Mouse (Mus musculus): Measurements from ENCODE around the gene Krcc1. TPM values are rescaled to one million over a fixed set of nuclear protein-coding genes. Genes with fewer than 3 reads are reported as not detected.
A peak's percentile ranks its signal among the peaks of the same experiment; 100 is the strongest.

The Krcc1 gene
- total RNA-seq (2015; ENCODE audit: low replicate concordance) (21.8 and 56.9 TPM in 2 replicates), total RNA-seq (2017; ENCODE audit: low replicate concordance) (42.4 and 49.0 TPM in 2 replicates)

DNA sequence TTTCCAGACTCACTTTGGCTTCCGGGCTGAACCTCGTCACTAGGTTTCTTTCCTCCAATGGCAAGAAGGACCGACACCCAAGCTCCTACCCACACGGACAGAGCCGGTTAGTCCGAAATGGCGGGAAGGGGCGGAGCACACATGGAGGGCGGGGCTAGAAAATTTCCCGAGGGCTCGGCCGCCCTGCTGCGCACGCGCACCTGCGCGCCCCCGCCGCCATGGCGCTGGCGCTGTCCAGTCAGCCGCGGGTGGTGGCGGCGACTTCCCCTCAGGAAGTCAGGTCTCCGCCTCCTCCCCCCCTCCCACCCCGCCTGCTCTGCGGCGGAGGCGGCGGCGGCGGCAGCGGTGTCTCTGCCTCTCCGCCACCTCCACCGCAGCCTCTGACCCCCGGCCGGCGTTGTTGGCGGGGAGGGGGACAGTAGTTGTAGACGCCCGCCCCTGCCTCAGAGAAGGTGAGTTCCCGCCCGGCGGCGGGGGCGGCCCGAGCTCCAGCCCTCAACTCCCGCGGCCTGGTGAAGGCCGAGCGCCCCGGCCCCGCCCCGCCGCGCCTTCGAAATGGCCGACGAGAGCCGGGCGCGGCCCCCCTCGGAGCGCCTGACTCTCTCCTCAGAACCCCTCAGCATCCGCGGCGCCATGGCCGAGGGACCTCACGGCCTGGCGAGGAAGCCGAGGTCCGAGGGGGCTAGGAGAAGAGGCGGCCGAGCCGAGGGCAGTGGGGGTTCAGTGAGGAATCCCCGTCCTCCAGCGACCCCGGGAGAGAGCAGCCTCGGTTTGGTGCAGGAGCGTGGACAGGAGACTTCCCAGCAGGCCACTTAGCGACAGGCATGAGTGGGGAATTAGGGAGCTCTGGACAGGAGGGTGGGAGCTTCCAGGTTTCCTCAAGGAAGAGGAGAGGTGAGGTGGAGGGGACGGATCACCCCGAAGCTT is at the start of gene Krcc1:
Gene Krcc1, plus strand, starts transcription at position 289 of the 927 bp plus-strand sequence.
- ATAC-seq (replicated peaks; ENCODE audit: low FRiP score, poor library complexity, severe bottlenecking), result peak; percentile 92

DNA sequence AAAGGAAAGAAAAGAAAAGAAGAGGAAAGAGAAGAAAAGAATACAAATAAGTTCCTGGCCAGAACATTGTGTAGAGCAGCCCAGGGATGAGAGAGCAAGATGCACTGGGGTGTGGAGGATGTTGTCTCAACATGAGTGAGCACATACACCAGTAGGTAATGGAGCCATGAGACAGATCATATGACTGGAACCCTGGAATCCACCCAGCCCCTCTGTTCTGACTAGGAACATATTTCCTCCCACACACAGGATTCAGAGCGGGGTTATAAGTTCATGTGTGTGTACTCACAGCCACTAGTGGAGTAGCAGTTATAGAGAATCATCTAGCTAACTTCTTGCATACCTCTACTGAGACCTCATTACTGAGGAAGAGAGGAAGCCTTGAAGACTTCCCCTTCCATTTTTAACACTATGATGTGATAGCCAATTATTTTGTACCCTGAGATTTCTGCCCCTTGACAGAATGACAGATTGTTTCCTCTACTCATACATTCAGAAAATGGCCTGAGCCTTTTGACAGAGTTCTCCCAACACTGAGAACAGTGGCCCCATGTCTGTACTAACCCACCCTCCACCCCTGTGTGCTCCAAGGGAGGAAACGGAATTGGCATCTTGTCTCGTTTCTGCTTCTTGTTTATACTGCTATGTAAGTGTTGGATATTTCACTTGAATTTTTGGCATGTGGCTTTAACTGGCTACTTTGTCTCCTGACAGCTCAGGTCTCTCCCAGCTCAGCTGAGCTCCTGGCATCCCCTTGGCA is 47.1 kb upstream of the Krcc1 start:
- no peak for ATAC-seq (replicated peaks; ENCODE audit: low FRiP score, poor library complexity, severe bottlenecking)

DNA sequence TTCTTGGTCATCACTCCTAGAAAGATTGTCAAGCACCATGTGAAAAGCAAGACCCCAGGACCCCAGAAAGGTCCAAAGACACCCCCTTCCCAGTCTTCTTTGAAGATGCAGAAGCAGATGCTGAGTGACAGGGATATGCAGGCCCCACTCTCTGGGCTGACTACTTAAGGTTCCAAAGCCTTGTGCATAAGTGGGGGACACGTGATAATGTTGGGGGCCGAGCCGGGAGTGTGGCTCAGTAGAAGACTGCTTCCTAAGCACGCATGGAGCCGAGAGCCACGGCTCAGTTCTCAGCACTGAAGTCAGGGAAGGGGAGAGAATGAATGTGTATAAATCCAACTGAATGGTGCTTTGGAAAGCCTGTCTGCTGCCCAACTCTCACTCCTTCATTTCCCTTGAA is 44.9 kb upstream of the Krcc1 start:
- no peak for ATAC-seq (replicated peaks; ENCODE audit: low FRiP score, poor library complexity, severe bottlenecking)

DNA sequence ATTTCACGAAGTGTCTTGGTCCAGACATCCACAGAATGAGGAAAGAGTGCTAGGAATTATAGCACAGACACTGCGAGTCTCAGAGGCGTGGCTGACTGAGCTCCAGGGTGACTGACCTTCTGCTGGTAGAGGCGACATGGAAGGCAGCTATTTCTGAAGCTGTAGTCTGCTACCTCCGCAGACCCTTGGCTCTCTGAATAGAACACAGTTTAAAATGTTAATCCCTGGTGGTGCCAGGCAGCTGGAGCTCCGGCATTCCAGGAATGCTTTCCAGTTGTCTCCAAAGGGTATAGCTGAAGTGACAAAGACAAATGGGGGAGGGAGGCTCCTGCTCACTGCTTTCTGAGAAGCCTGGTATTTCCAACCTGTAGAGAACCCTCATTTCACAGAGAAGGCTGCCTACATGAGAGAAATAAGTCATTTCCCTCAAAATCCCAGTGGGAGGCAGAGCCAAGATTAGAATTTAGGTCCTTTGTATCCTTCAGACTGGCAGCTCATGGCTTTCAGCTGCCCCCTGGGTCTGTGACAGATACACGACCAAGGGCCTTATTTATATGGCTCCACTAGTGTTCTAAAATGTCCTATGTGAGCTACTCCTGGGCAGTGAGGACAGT is 44.2 kb upstream of the Krcc1 start:
- ATAC-seq (replicated peaks; ENCODE audit: low FRiP score, poor library complexity, severe bottlenecking), result no peak

DNA sequence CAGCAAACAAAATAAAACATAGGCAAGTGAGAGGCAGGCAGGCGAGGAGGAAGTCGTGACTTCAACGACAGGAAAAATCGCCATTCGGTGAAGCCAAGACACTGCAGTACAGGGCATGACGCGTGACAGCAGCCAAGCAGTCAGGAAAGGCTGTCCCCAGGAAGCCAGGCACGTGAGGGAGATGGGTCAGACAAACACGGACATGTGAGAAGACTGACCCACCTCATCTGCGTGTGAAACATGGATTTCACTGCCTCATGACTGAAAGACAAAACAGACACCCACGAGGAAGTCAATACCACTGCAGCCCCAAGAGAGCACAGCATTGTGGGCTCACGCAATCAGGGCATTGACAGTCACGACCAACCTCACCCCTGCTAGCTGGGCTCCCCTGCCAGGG is 36.4 kb upstream of the Krcc1 start:
- no peak for ATAC-seq (replicated peaks; ENCODE audit: low FRiP score, poor library complexity, severe bottlenecking)

DNA sequence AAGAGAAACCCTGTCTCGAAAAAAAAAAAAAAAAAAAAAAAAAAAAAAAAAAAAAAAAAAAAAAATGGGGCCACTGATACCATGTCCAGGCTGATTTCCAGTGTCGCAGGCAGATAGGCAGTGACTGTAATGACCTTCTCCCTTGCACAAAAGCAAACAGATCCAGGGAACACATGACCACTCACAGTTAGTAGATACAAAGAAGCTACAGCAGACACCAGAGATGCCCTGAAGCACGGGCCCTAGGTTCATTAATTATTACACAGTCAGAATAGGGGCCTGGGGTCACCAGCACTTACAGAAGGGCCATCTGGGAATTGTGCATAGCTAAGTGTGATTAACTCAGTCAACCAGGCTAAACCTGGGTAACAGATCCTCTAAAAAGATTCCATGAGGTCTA is 35.5 kb upstream of the Krcc1 start:
- no peak for ATAC-seq (replicated peaks; ENCODE audit: low FRiP score, poor library complexity, severe bottlenecking)

DNA sequence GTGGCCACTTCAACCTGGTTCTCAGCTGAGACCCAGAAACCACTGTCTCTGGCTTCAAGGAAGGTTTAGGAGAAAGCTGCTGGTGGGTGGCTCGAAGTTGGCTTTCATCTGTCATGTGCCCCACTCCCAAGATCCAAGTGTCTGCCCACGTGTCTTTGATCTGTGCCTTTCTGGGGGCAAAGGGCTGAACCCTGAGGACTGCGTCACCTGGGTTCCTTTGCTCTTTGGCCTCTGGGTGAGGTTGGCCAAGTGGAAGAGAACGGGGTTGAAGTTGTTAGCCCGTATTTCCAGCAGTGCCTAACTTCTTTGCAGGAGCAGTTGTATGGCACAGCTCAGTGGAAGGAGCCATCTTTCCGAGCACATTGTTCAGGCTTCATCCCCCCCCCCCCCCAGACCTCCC is 35.0 kb upstream of the Krcc1 start:
- no peak for ATAC-seq (replicated peaks; ENCODE audit: low FRiP score, poor library complexity, severe bottlenecking)

DNA sequence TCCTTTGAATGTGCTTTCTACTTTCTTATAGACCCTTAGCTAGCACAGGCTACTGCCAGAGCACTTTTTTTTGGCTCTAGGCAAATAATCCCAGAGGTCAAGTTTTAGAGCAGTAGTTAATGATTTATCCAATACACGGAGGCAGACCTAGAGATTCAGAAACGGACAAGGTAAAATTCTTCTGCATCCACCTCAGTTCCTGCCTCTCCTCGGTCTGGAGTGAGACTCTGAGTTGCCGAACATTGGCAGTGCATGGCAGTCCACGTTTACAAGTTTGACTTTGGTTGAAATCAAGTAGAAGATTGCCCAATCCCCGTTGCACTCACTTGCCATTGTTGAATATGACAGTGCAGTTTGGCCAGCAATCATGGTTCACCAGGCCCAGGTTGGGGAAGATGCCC is 34.4 kb upstream of the Krcc1 start:
- no peak for ATAC-seq (replicated peaks; ENCODE audit: low FRiP score, poor library complexity, severe bottlenecking)

DNA sequence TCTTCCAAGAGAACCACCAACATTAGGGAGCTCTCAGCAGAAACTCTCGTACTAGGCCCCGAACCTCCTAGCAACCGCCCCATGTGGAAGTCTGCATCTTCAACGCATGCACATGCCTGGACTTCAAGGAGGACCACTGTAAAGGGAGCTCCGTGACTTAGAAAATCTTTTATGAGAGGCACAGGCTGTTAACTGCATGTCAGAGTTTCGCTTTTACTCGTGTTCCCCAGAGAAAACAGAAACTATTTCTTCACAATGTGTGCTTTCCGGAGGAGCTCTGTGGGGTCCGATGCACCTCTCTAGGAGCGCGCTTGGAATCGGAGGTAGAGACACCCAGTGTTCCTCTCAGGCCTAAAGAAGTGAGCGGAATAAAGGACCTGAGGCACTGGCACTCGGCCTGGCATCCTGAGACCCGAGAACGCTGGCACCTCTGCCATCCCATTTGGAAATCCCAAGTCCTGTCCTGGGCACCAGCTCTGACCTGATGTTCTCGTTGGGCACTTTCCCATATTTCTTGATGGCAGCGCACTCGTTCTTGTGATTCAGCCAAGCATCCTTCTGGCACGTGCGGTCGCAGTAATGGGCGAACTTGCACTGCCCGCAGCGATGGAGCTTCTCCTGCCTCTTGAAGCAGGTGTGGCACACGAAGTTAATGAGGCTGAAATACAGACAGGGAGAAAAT is 32.3 kb upstream of the Krcc1 start:
- ATAC-seq (replicated peaks; ENCODE audit: low FRiP score, poor library complexity, severe bottlenecking), result no peak

DNA sequence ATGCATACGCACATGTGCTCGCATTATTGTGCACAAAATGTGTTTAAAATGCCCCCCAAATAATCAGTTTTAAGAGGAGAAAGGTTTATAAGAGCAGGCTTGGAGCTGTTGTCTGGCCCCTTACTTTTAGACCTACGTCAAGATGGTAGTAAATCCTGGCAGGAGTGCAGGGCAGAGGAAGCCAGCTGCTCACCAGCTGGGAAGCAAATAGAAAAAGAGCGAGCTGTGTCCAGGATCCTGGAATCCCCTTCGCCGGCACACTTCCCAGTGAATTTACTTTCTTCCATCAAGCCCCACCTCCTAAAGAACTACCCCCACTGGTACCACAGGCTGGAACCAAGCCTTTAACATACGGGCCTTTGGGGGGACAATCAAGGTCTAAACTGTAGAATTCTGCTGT is 30.6 kb upstream of the Krcc1 start:
- ATAC-seq (replicated peaks; ENCODE audit: low FRiP score, poor library complexity, severe bottlenecking), result no peak

DNA sequence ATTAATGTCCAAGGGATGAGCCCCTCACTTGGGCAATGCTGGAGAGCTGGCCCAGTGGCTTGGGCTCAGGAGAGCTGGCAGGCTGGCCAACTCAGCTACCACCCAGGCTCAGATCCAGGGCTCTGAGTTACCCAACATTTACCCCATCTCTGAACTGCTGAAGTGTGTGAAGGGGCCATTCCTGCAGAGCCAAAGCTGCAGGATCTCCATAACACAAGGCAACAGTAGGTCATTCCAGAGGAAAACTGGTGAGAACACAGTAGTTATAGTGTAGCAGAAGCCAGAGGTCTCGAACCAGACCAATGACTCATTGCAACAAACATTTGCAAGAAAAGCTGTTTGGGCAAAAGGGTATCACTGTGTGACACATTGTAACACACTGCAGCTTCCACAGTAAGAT is 28.7 kb upstream of the Krcc1 start:
- no peak for ATAC-seq (replicated peaks; ENCODE audit: low FRiP score, poor library complexity, severe bottlenecking)

DNA sequence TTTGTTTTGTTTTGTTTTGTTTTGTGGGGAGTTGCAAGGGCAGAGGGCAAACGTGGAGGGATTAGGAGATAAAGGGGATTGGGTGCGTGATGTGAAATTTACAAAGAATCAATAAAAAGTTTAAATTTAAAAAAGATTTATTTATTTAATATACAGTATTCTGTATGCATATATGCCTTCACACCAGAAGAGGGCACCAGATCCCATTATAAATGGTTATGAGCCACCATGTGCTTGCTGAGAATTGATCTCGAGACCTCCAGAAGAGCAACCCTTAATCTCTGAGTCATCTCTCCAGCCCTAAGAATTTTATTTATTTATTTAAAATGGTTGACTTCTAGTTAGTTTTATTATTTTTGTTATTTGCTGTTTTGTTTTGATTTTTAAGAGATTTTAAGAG is 28.2 kb upstream of the Krcc1 start:
- no peak for ATAC-seq (replicated peaks; ENCODE audit: low FRiP score, poor library complexity, severe bottlenecking)

DNA sequence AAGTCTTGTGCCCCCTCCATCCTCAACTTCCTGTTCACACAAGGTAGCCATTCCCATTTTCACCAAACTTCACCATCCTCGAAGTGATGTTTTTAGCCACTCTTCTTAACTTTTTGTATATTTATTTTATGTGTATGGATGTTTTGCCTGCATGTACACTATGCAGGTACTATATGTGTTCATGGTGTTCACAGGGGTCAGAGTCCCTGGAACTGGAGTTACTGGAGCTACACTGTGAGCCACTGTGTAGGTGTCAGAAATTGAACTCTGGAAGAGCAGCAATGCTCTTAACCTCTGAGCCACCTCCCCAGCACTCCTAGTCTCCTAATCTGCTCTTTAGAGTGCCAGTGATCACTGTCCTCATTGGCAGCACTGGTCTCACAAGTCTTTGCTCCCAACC is 23.1 kb upstream of the Krcc1 start:
- ATAC-seq (replicated peaks; ENCODE audit: low FRiP score, poor library complexity, severe bottlenecking), result no peak

DNA sequence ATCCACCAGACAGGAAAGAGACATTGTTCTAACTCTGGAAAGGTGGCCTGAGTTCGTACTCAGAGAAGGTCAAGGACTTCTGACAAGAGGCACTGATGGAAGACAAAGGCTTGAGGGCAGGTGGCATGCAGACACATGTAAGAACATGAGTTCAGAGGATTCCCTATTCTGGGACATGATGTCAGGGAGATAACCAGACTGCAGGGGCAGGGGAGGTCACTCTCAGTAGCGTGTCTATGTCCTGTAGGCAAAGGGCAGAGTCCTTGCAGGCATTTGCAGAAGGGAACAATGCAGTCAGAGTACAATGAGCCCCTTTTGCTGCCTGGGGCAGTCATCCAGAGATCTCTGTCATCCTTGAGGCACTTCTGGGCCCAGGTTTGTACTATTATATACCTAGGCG is 21.9 kb upstream of the Krcc1 start:
- ATAC-seq (replicated peaks; ENCODE audit: low FRiP score, poor library complexity, severe bottlenecking), result no peak

DNA sequence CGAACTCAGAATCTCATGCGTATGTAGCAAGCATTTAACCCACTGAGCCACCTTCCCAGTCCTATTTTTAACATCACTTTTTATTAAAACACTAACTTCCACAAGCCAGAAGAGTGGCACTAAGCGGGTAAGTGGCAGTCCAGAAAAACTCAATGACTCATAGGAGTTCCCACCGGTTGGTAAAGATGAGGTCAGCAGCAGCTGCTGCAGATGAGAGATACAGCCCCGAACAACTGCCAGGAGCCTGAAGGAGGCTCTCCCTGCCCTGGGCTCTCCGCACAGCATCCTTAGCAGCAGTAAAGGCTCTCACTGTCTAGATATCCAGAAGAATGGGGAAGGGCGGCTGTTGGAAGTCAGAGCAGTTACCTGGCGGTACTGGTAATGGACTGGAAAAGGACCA is 20.5 kb upstream of the Krcc1 start:
- ATAC-seq (replicated peaks; ENCODE audit: low FRiP score, poor library complexity, severe bottlenecking), result no peak

DNA sequence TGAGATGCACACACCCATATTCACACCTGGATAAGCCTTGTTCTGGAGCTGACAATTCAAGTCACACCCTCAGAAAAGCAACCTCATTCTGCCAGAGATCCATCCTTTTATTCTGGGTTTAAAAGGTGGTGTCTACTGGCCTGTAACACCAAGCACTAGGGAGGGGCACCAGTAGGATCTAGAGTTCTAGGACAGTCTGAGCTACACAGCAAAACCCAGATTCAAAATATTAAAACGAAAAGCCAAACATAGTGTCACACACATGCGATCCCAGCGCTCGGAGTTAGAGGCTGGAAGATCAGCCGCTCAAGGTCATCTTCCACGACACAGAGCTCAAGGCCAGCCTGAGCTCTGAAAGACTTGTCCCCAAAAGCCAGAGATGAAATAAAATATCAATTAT is 17.0 kb upstream of the Krcc1 start:
- ATAC-seq (replicated peaks; ENCODE audit: low FRiP score, poor library complexity, severe bottlenecking), result no peak

DNA sequence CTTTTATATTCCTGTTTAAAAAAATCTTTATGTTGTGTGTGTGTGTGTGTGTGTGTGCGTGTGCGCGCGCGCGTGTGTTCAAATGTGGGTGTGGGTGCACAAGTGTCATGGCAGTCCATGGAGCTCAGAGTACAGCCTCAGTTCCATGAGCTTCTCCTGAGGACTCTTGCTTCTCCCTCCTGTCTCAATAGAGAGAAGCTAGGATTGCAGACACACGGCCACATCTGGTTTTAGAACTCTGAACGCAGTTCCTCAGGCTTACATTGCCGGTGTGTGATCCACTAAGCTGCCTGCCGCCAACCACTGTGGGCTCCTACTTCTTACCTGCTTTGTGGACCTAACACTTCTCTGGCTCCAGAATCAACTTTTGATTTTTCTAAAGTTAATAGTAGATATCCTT is 15.3 kb upstream of the Krcc1 start:
- ATAC-seq (replicated peaks; ENCODE audit: low FRiP score, poor library complexity, severe bottlenecking), result no peak

DNA sequence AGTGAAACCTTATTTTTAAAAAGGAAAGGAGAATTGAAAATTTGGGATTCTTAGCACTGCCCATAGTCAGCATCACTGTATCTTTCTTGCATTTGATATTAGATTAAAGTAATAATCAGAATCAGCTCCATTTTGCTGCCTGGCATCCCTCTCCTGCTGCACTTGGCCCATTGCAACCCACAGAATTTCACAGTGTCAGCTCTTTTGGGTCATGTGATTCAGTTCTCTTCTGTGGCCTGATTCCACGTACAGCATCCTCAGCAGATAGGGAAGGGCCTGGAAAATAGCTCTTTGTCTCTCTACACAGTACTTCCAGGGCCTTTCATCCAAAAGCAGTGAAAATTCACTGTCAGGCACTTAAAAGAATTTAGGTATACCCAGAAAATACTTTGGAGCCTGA is 14.1 kb upstream of the Krcc1 start:
- ATAC-seq (replicated peaks; ENCODE audit: low FRiP score, poor library complexity, severe bottlenecking), result no peak

DNA sequence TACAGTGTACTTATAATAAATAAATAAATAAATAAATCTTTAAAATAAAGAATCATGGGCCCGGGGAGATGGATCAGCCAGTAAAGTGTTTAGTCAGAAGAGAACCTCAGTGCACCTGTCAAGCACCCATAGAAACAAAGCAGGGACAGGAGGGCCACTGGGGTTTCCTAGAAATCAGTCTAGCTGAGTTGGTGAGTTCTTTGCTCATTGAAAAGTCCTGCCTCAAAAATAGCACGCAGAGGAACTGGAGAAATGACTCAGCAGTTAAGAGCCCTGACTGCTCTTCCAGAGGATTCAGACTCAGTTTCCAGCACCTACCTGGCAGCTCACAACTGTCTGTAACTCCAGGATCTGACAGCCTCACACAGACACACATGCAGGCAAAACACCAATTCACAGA is 12.9 kb upstream of the Krcc1 start:
- ATAC-seq (replicated peaks; ENCODE audit: low FRiP score, poor library complexity, severe bottlenecking), result no peak

DNA sequence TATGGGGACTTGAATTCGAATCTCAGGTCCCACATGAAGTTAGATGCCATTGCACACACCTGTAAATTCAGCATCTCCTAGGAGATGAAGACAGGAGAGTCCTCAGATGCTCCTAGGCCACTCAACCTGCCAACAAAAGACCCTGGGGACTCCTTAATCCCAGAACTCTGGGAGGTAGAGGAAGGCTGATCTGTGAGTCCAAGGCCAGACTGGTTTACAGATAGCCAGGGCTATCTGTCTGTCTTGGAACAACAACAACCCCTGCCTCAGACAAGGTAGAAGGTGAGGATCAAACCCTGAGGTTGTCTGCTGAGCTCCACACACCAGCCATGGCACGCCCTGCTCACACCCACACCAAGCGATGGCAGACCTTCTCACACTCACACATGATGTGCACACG is 12.3 kb upstream of the Krcc1 start:
- ATAC-seq (replicated peaks; ENCODE audit: low FRiP score, poor library complexity, severe bottlenecking), result no peak
